Mouse (Mus musculus): Measurements from ENCODE around the gene Iqschfp.

- TF ChIP-seq CTCF (IDR thresholded peaks at IDR 0.05; ENCODE audit: borderline replicate concordance, insufficient read depth, low read depth, low read length): no peak
- TF ChIP-seq POLR2A (IDR thresholded peaks at IDR 0.05; ENCODE audit: borderline replicate concordance, insufficient read depth, low read length): no peak
Observed at GRCm38 (mm10) chr3:68434435-68434834, 542.4 kb downstream of the Iqschfp start.
